Mouse (Mus musculus): ENCODE results near the gene Agfg1. TPM values are rescaled to one million over a fixed set of nuclear protein-coding genes. Genes with fewer than 3 reads are reported as not detected.

Gene Agfg1
- polyA plus RNA-seq, 1 experiment from 2014 or later, result 28.1 TPM

DNA sequence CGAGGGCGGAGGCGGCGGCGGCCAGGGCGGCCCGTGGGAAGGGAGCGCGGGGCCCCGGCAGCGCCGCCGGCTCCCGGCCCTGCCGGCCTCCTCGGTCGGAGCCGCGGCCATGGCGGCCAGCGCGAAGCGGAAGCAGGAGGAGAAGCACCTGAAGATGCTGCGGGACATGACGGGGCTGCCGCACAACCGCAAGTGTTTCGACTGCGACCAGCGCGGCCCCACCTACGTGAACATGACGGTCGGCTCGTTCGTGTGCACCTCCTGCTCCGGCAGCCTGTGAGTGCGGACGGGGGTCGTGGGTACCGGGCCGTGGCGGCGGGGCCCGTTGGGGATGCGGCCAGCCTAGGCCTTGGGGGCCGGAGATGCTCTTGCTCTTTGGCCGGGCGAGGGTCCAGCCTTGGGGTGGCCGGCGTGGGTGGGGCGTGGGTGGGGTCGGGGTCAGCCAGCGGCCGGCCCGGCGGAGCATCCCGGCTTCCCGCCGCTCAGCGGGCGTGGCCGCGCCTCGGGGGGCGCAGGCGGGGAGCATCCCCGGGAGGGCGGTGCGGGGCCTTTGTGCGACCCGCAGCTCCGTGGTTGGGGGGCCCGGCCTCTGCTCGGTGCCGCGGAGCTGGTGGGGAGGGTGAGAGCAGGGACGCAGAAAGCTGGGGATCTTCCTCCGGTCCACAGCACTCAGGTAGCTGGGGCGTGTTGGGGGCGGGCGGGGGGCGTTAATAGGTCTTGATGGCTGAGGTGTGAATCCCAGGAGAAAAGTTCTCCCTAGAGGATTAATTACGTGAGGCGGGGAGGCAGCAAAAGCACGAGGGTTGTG lies 535 bp downstream of the Agfg1 start:
- ATAC-seq (ENCODE audit: insufficient number of reproducible peaks, insufficient read depth, low FRiP score, low TSS enrichment, low read depth), result peak; percentile 73
- peak overlapping the region; percentile 76 for H3K27ac ChIP-seq
- peak overlapping the region; percentile 91 for H3K9ac ChIP-seq
- peak overlapping the region; percentile 85 for H3K4me2 ChIP-seq
- no peaks in the 10 kb centered on the region for H3K36me3 ChIP-seq
- peak overlapping the region; percentile 96 for H3K4me3 ChIP-seq
- WGBS, result 1% methylated on average over 65 of the region's 86 CpGs
- no peaks in the 10 kb centered on the region for H3K9me3 ChIP-seq
- H3K27me3 ChIP-seq, result no peaks in the 10 kb centered on the region
- peaks cover 14% of the 10 kb centered on the region for H3K4me1 ChIP-seq

GRCm38 (mm10) chr1:82855729-82856128 lies 16.4 kb downstream of the Agfg1 start:
- 91% methylated on average over 5 of the region's 5 CpGs for WGBS
- H3K4me2 ChIP-seq, result no peak overlapping the region
- H3K4me3 ChIP-seq, result no peak overlapping the region
- no peaks in the 10 kb centered on the region for H3K9me3 ChIP-seq
- H3K4me1 ChIP-seq, result 0 out of 2 replicates have a peak, but pooled peaks cover 6% of the 10 kb centered on the region
- H3K36me3 ChIP-seq, result no peaks in the 10 kb centered on the region
- H3K27ac ChIP-seq, result no peak overlapping the region
- no peaks in the 10 kb centered on the region for H3K27me3 ChIP-seq
- H3K9ac ChIP-seq, result no peak overlapping the region
- ATAC-seq (ENCODE audit: insufficient number of reproducible peaks, insufficient read depth, low FRiP score, low TSS enrichment, low read depth), result no peak

- Histone ChIP-seq H3K4me3 (no peak overlapping the region), H3K9me3 (no peaks in the 10 kb centered on the region), H3K9ac (no peak overlapping the region), H3K36me3 (no peaks in the 10 kb centered on the region; the same call in 1 of the 2 replicates), H3K4me1 (0 out of 2 replicates have a peak, but pooled peaks cover 8% of the 10 kb centered on the region), H3K27ac (no peak overlapping the region), H3K4me2 (no peak overlapping the region), H3K27me3 (no peaks in the 10 kb centered on the region)
- no peak for ATAC-seq (ENCODE audit: insufficient number of reproducible peaks, insufficient read depth, low FRiP score, low TSS enrichment, low read depth)
These were observed 19.0 kb downstream of the Agfg1 start for GRCm38 (mm10) chr1:82858236-82858635.

- Histone ChIP-seq H3K9ac (no peak overlapping the region), H3K4me3 (no peak overlapping the region), H3K27ac (no peak overlapping the region), H3K9me3 (no peaks in the 10 kb centered on the region), H3K4me1 (0 out of 2 replicates have a peak, but pooled peaks cover 8% of the 10 kb centered on the region), H3K36me3 (no peaks in the 10 kb centered on the region; the same call in 1 of the 2 replicates), H3K4me2 (no peak overlapping the region), H3K27me3 (no peaks in the 10 kb centered on the region)
- ATAC-seq (ENCODE audit: insufficient number of reproducible peaks, insufficient read depth, low FRiP score, low TSS enrichment, low read depth), result no peak
- 75% methylated on average over 4 of the region's 4 CpGs for WGBS
These were observed 21.1 kb downstream of the Agfg1 start for GRCm38 (mm10) chr1:82860391-82860790.

DNA sequence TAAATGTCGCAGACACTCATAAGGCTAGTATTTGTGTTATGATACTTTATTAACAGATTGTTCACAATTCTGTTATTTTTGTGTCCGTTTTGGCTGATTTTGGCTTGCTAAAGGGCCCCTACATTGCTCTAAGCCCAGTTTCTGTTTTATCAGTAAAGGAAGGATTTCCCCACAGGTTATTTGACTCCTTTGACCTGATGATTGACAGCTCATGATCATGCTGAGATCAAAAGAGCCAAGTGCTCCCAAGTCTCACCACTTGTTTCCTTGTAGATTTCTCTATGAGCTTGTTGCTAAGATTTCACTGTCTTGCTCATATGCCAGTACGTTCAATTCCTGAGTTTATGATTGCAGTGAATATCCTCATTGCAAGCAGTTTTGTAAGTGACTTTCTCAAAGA lies 30.9 kb downstream of the Agfg1 start:
- no peak for ATAC-seq (ENCODE audit: insufficient number of reproducible peaks, insufficient read depth, low FRiP score, low TSS enrichment, low read depth)
- 83% methylated on average over 3 of the region's 3 CpGs for WGBS
- Histone ChIP-seq H3K9ac (no peak overlapping the region), H3K27ac (no peak overlapping the region), H3K4me3 (no peak overlapping the region), H3K4me2 (no peak overlapping the region), H3K9me3 (no peaks in the 10 kb centered on the region), H3K4me1 (no peaks in the 10 kb centered on the region), H3K36me3 (peaks cover 24% of the 10 kb centered on the region), H3K27me3 (no peaks in the 10 kb centered on the region)

GRCm38 (mm10) chr1:82879172-82879571 lies 39.9 kb downstream of the Agfg1 start:
- Histone ChIP-seq H3K27me3 (no peaks in the 10 kb centered on the region), H3K4me1 (no peaks in the 10 kb centered on the region), H3K9ac (no peak overlapping the region), H3K4me3 (no peak overlapping the region), H3K27ac (no peak overlapping the region), H3K9me3 (no peaks in the 10 kb centered on the region), H3K36me3 (peaks cover 40% of the 10 kb centered on the region), H3K4me2 (no peak overlapping the region)
- ATAC-seq (ENCODE audit: insufficient number of reproducible peaks, insufficient read depth, low FRiP score, low TSS enrichment, low read depth), result no peak
- WGBS, result 86% methylated on average over 2 of the region's 2 CpGs

DNA sequence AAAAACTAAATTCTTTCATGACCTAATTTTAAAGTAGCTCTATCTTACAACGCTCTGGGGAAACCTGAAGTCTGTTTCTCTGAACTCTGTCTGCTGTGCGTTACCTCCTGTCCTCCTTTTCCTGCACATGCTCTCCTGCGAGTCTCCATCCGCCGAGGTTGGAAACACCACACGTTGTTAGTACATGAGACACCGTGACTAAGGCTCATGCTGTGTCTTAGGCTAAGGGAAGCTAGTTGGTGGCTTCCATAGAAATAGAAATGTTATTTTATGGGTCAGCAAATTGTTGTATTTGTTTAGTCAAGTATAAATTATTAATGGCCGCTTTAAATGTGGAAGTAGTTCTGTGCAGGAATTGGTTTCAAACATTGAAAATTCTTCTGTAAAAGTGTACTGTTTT lies 40.9 kb downstream of the Agfg1 start:
- H3K9ac ChIP-seq, result no peak overlapping the region
- peaks cover 41% of the 10 kb centered on the region for H3K36me3 ChIP-seq
- no peak overlapping the region for H3K27ac ChIP-seq
- no peaks in the 10 kb centered on the region for H3K4me1 ChIP-seq
- no peak overlapping the region for H3K4me2 ChIP-seq
- H3K9me3 ChIP-seq, result no peaks in the 10 kb centered on the region
- ATAC-seq (ENCODE audit: insufficient number of reproducible peaks, insufficient read depth, low FRiP score, low TSS enrichment, low read depth), result no peak
- 80% methylated on average over 8 of the region's 8 CpGs for WGBS
- no peaks in the 10 kb centered on the region for H3K27me3 ChIP-seq
- H3K4me3 ChIP-seq, result no peak overlapping the region

DNA sequence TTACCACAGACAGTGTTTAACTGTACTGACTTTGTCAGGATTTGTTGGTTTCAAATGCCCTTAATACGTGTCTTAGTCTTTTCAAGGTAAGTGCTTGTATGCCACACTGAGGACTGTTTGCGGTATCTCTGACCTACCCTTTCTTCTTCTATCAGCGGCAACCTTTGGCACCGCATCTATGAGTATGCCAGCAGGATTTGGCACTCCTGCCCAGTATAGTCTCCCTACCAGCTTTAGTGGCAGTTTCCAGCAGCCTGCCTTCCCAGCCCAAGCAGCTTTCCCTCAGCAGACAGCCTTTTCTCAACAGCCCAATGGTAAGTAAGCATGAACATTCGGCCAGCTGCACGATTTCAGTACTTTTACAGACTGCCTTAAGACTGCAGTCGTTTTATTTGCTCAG lies 54.0 kb downstream of the Agfg1 start:
- Histone ChIP-seq H3K4me2 (no peak overlapping the region), H3K27me3 (no peaks in the 10 kb centered on the region), H3K27ac (no peak overlapping the region), H3K36me3 (peaks cover 28% of the 10 kb centered on the region), H3K9ac (no peak overlapping the region), H3K9me3 (no peaks in the 10 kb centered on the region), H3K4me3 (no peak overlapping the region), H3K4me1 (no peaks in the 10 kb centered on the region)
- 95% methylated on average over 7 of the region's 7 CpGs for WGBS
- ATAC-seq (ENCODE audit: insufficient number of reproducible peaks, insufficient read depth, low FRiP score, low TSS enrichment, low read depth), result no peak

DNA sequence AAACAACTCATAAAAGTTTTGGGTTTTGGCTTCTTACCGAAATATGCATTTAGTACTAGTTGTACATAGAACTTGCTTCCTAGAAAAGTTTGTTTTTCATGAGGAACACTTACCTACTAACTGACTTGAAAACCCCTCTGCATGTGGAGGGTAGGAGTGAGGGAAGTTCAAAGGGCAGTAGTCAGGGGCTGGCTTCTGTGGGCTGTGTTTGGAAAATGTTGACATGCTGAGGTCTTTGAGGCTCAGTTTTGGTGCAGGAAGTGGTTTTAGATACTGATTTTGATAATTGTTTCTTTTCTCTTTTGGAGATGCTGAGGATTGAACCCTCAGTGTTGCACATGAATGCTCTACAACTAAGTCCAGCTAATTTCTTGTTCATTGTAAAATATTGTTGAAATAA lies 61.3 kb downstream of the Agfg1 start:
- no peak for ATAC-seq (ENCODE audit: insufficient number of reproducible peaks, insufficient read depth, low FRiP score, low TSS enrichment, low read depth)
- Histone ChIP-seq H3K9me3 (no peaks in the 10 kb centered on the region), H3K4me1 (no peaks in the 10 kb centered on the region), H3K9ac (no peak overlapping the region), H3K4me3 (no peak overlapping the region), H3K27me3 (no peaks in the 10 kb centered on the region), H3K27ac (no peak overlapping the region), H3K4me2 (no peak overlapping the region), H3K36me3 (peaks cover 36% of the 10 kb centered on the region)
- WGBS, result 97% methylated on average over 1 of the region's 1 CpGs

DNA sequence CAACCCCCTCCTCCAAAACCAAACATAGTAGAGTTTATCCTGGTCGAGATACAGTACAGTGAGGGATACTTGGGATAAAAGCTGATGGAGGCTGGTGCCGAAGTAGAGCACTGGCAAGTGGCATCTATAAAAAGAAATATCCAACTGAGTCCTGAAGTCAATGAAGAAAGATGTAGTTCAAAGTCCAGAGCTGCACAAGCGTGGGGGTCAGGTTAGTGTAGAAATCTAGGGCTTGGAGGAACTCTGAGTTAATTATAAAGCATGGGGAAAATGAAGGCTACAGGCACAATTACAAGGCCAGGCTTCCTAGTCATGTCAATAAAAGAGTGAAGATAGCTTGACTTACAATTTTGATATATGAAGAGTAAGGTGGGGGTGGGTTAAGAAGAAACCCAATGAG lies 61.9 kb downstream of the Agfg1 start:
- 88% methylated on average over 3 of the region's 3 CpGs for WGBS
- no peak for ATAC-seq (ENCODE audit: insufficient number of reproducible peaks, insufficient read depth, low FRiP score, low TSS enrichment, low read depth)
- Histone ChIP-seq H3K4me3 (no peak overlapping the region), H3K27me3 (no peaks in the 10 kb centered on the region), H3K4me1 (no peaks in the 10 kb centered on the region), H3K9me3 (no peaks in the 10 kb centered on the region), H3K9ac (no peak overlapping the region), H3K27ac (no peak overlapping the region), H3K4me2 (no peak overlapping the region), H3K36me3 (peaks cover 36% of the 10 kb centered on the region)

DNA sequence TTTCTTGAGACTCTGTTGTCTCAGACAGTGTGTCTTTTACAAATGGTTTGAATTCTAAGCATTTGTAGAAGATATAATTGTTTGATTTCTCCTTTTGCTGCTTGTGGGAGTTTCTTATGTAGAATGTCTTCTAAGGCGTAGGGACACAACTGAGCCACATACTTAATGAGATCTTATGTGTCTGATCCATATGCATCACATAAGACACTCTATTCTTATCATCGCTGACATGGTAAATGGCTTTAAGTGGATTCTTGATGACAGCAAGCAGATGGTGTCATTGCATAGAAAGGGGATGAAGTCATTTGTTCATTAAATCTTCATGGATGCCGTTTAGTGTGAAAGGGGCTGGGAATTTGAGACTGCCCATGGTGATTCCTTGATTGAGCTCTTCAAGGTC lies 66.6 kb downstream of the Agfg1 start:
- ATAC-seq (ENCODE audit: insufficient number of reproducible peaks, insufficient read depth, low FRiP score, low TSS enrichment, low read depth), result no peak
- Histone ChIP-seq H3K9ac (no peak overlapping the region), H3K27ac (no peak overlapping the region), H3K4me2 (no peak overlapping the region), H3K36me3 (peaks cover 21% of the 10 kb centered on the region), H3K4me1 (no peaks in the 10 kb centered on the region), H3K27me3 (no peaks in the 10 kb centered on the region), H3K4me3 (no peak overlapping the region), H3K9me3 (no peaks in the 10 kb centered on the region)
- 80% methylated on average over 3 of the region's 3 CpGs for WGBS

DNA sequence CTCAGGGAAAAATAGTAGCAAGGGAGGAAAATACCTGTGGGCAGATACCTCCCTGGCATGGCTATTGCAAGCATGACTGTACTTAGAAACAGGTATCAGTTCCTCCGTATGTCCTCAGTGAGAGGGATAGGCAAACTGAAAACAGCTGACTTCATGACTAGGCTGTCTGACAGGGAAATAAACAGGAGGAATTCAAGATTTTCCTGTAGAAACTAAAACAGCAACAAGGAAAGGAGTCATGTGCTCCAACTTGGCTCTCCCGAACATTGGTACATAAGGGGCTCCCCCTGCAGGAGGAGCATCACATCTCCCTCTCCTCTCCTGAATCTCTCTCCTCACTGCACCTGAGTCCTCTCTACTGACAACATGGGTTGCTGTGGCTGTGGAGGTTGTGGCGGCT lies 73.7 kb downstream of the Agfg1 start, which contains the start of gene A030005L19Rik:
Gene A030005L19Rik, plus strand, starts transcription at position 301 of the 400 bp plus-strand sequence.
- no peak for ATAC-seq (ENCODE audit: insufficient number of reproducible peaks, insufficient read depth, low FRiP score, low TSS enrichment, low read depth)
- 74% methylated on average over 3 of the region's 3 CpGs for WGBS
- Histone ChIP-seq H3K9me3 (no peaks in the 10 kb centered on the region), H3K27ac (no peak within 1 kb of the TSS), H3K4me1 (peaks cover 4% of the 10 kb centered on the region; the same call in 1 of the 2 replicates), H3K9ac (no peak within 1 kb of the TSS), H3K4me2 (no peak within 1 kb of the TSS), H3K36me3 (no peaks in the 10 kb centered on the region), H3K4me3 (no peak within 1 kb of the TSS), H3K27me3 (no peaks in the 10 kb centered on the region)

Measured in embryonic facial prominence, embryonic 13.5 days (tissue).